Mouse (Mus musculus) common myeloid progenitor, adult 5-6 weeks (primary cell): ENCODE results near the gene Mlx. TPM values are rescaled to one million over a fixed set of nuclear protein-coding genes. Genes with fewer than 3 reads are reported as not detected.

Experiments used
- ATAC-seq: replicated peaks from 2 replicates; pipeline ENCODE4 v1.8.0; 2016; ENCODE audit warnings: low read depth, mild to moderate bottlenecking, moderate TSS enrichment, inconsistent platforms; ENCODE audit not compliant: poor library complexity, severe bottlenecking
- total RNA-seq: library from RNA; stranded (forward); fragments of 200-1000, 187-1606 nt; gene quantifications from 2 replicates; pipeline ENCODE4 v1.2.3, GENCODE M21; 2017

Gene Mlx
- total RNA-seq, 1 experiment from 2014 or later = 30.0 TPM

DNA sequence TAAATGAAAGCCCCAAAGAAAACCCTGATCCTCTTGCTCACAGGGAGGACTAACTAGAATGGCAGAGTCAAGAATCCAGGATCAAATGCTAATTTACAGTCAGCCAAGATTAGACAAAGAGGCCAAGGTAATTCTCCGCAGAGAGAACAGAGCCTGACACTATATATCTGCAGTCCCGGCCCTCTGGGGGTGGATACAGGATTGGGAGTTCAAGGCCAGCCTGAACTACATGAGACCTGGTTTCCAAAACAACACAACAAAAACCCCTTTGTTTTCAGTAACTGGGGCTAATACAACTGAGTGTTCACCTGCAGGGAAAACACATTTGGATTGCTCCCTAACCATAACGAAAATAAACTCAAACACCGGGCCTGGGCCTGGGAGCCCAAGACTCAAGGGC is 22.6 kb upstream of the Mlx start:
- ATAC-seq = no peak

DNA sequence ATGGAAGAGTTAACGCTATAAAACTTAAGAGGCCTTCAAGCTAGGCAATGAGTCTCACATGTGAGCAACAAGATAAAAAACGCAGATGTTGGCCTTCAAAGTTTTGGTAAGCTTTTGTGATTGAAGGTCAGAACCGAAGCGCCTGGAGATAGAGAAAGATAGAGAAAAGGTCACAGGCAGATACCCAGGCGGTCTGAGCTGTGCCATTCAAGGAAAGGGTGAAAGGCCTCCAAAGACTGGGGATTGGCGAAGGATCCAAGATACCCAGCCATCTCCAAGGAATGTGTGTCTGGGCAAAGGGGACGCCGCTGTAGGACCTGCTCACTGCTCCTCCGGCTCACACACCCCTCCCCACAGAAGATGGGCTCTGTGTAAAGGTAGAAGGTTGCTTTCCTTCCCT is 22.1 kb upstream of the Mlx start:
- no peak for ATAC-seq

DNA sequence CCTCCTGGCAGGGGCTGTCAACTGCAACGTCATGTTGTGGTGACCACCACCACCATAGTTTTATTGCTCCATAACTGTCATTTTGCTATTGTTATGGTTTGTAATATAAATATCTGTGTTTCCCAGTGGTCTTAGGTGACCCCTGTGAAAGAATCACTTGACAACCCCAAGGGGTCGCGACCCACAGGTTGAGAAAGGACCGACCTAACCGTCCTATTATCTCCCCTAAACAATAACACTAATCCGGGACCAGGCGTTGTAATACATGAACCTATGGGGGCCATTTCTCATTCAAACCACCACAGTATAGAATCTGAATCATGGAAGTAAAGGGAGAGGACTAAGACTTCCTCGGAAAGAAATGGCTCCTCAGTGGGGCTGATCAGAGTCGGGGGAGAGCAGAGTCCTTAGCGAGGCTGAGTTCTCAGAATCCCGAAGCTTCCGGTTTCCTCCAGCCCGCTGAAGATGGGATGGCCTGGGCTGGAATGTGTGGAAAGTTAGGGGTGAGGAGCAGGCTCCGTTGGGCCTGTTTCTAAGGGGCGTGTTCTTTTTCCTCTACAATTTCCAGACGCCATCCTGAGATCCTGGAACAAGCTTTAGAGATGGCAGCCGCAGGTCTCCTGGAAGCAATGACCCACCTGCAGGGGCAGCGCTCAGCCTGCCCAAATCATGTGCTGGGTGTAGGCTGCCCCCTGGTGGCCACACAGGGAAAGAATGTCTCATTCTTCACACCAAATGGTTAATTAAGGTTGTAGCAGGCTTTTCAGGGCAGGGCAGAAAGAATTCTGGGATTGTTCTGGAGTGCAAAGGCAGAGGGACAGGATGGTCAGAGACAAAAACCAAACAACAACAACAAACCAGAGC is 20.3 kb upstream of the Mlx start:
- no peak for ATAC-seq

DNA sequence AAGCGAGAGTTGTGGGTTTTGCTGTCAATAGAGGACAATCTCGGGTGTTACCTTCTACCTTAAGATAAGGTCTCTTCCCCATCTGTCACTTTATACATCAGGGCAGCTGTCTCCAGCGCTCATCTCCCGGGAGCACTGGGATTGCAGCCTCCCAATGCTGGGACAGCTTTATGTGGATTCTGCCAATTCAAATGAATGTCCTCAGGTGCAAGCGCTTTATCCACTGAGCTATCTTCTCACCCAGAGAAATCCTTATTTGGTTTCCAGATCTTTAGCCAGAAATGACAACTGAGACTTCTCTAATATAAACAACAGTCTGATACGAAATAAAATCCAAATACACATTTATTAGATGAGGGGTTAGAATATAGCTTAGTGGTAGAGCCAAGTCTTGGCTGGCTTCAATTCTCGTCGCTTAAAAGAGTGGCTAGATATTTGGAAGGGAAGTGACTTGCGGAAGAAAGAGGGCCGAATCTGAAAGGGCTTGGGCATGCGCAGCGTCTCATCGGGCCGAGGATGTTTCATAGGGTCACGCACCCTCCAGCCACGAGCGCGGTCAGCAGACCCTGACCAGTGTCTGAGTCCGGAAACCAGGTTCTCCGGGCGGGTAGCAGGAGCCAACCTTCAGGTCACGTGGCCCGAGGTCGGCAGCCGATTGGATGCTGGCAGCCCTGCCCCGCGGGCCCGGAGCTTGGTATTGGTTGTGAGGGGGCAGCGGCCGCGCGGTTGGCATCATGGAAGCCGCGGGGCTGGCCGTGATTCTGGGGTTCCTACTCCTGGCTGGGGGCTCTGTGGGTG is 17.5 kb upstream of the Mlx start, which contains the start of gene Naglu:
TSS of gene Naglu (plus strand) at position 622 of the 798 bp plus-strand sequence.
- ATAC-seq = peak; percentile 91

DNA sequence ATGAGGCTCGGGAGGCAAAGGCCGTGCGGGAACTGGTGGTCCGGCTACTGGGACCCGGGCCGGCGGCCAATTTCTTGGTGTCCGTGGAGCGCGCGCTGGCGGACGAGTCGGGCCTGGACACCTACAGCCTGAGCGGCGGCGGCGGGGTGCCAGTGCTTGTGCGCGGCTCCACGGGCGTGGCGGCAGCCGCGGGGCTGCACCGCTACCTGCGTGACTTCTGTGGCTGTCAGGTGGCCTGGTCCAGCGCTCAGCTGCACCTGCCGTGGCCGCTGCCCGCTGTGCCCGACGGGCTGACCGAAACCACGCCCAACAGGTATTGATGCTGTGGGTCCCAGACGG is 16.9 kb upstream of the Mlx start:
- ATAC-seq = no peak

DNA sequence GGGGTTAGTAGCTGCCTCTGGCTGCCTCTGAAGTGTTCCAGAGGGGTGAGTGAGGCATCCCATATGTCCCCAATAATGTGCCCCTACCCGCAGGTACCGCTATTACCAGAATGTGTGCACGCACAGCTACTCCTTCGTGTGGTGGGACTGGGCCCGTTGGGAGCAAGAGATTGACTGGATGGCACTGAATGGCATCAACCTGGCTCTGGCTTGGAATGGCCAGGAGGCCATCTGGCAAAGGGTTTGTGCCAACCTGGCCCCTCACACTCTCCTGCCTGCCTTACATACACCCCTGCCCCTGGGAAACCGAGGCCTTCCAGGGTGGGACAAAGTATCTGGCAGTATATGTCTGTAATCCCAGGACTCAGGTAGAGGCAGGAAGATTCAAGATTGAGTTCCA is 16.1 kb upstream of the Mlx start:
- no peak for ATAC-seq

DNA sequence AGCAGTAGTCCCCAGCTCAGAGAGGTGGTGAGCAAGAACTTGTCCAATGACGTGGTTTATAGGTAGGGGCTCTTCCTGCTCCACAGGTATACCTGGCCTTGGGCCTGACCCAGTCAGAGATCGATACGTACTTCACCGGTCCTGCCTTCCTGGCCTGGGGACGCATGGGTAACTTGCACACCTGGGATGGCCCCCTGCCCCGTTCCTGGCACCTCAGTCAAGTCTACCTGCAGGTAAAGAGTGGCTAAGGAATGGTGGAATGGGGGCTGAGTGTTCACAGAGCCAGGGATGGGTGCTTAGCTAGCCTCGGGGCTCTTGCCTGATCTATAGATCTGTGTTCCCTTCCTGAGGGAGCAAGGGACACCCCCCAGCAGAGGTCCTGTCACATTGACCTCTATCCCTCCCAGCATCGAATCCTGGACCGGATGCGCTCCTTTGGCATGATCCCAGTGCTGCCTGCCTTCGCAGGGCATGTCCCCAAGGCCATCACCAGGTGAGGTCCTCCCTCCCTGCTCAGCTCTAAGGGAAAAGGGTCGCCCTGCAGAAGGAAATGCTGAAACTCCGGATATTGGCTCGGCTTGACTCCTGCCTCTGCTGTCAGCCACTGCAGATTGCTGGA is 15.2 kb upstream of the Mlx start:
- no peak for ATAC-seq

DNA sequence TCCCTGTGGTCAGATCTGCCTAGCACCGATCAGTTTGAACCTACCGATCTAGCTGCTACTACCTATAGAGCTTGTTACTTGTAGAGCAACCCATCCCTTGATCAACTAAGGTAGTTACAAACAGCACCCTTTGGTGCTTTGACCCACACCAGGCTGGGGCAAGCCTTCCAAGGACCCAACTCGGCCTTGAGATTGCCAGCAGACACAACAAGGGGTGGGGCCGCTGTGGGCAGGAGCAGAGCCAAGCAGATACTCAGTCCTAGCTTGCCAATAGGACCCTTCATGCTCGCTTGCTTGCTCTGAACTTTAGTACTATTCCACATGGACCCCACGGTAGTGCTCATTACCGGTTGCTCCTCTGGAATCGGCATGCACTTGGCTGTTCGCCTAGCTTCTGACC is 9.0 kb upstream of the Mlx start, which contains the start of gene Hsd17b1:
TSS of gene Hsd17b1 (plus strand) at position 291 of the 400 bp plus-strand sequence.
- no peak for ATAC-seq

DNA sequence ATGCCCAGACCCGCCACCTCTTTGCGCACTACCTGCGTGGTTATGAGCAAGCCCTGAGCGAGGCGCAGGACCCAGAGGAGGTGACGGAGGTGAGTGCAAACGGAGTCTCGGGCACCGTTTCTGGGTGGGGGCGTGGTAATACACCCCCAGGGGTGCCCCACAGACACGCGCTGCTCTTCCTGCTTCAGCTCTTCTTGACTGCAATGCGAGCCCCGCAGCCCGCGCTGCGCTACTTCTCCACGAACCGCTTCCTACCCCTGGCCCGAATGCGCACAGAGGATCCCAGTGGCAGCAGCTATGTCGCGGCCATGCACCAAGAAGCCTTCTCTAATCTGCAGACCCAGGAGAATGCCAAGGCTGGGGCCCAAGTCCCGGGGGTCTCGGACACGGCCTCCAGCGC is 7.3 kb upstream of the Mlx start:
- ATAC-seq = peak; percentile 19; the same call in 1 of the 2 replicates

DNA sequence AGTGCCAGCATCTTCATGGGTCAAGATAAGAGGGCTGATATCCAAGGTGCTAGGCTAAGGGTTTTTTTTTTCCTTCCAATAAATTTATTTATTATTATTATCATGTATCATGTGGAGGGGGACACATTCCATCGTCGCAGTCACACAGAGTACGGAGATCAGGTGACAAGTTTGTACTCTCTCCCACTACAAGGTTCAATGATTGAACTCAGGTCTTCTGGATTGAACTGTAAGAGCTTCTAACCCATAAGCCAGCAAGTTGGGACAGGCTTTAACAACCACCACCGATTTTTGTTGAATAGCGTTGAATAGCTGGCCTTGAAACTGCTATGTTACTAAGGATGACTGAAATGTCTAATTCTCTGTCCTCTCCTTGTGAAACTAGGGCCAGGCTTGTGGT is 6.7 kb upstream of the Mlx start:
- ATAC-seq = no peak

DNA sequence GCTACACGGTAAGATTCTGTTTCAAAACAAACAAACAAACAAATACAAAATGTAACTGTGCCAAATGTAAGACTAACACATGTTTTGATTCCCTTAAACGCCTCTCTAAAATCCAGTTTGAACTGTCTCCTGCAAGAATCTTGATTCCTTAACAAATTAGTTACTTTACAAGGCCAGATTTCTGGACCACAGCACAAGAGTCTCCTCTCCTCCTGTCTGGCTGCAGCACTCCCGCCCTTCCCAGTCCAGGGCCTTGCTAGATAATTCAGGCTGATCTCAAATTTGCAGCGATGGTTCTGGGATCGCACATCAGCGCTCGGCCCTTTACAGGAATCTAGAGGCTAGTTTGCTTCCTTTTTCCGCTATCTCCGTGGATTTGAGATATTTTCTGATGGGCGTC is 5.4 kb upstream of the Mlx start:
- ATAC-seq = no peak

DNA sequence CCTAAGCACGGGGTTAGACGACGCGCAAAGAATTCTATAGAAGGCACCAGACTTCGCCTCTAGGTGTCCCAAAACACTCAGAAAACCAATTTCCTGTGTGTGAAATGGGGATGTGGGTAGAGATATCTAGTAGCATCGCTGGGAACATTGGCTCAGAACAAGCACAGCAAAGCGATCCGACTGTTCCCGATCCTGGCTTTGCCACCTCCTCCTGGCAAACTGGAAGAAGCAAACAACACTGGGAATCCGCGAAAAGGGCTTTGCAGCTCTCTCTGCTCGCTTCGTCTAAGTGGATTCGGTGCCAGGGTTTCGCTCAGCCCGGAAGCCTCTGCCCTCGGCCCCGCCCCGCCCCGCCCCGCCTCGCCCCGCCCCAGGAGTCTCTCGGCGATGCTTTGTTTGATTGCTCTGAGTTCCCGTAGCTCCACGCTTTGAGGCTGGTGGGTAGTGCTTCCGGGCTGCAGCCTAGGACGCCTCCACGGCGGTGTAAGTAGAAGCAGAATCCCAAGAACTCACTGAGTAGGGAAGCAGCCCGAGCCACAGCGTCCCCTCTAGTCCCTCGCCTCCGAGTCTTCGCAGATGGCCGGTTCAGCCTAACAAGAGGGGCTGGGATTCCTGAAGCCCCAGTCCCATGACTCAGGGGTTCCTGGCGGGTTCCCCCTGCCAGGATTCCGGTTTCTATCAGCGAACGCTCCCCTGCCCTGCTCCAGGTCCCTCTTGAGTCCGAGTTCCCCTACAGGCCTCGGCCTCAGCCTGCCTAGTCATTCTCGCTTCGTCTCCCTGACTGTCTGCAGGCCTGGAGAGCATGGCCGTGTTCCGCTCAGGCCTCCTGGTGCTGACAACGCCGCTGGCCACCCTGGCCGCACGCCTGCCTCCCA is 4.6 kb upstream of the Mlx start, which contains the start of gene Coasy:
TSS of gene Coasy (plus strand) at position 358 of the 875 bp plus-strand sequence.
- ATAC-seq = peak; percentile 61

DNA sequence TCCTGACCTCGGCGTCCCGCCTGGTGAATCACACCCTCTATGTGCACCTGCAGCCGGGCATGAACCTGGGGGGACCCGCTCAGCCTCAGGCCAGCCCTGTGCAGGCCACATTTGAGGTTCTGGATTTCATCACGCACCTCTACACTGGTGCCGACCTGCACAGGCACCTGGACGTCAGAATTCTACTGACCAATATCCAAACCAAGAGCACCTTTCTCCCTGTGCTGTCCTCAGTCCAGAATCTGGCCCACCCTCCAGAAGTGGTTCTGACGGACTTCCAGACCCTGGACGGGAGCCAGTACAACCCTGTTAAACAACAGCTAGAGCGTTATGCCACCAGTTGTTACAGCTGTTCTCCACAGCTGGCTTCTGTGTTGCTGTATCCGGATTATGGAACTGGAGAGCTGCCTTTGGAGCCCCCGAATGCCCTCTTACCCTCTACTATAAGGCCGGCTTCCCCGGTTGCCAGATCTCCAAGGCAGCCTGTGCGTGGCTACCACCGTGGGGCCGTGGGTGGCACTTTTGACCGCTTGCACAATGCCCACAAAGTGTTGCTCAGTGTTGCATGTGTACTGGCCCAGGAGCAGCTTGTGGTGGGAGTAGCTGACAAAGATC is 3.9 kb upstream of the Mlx start:
- no peak for ATAC-seq

DNA sequence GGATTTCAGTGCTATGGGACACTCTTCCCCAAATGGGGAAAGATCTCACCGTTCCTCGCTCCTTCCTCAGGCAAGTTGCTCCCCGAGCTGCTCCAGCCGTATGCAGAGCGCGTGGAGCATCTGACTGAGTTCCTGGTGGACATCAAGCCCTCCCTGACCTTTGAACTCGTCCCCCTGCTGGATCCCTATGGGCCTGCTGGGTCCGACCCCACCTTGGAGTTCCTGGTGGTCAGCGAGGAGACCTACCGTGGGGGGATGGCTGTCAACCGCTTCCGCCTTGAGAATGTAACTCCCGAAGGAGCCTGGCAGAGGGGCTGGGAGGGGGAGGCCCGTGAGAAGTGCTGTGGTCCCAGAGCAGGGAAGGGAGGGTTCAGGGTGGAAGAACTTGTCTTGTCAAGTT is 2.8 kb upstream of the Mlx start:
- ATAC-seq = no peak

DNA sequence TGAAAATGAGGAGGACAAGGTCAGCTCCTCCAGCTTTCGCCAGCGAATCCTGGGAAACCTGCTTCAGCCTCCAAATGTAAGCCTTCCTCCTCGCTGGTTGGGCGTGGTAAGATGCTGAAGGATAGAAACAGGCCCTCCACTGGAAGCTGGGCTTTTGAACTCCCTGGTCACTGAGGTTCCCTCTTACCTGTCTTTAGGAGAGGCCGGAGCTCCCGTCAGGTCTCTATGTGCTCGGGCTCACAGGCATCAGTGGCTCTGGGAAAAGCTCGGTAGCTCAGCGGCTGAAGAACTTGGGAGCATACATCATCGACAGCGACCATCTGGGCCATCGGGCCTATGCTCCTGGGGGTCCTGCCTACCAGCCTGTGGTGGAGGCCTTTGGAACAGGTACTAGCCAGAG is 2.3 kb upstream of the Mlx start:
- ATAC-seq = no peak

DNA sequence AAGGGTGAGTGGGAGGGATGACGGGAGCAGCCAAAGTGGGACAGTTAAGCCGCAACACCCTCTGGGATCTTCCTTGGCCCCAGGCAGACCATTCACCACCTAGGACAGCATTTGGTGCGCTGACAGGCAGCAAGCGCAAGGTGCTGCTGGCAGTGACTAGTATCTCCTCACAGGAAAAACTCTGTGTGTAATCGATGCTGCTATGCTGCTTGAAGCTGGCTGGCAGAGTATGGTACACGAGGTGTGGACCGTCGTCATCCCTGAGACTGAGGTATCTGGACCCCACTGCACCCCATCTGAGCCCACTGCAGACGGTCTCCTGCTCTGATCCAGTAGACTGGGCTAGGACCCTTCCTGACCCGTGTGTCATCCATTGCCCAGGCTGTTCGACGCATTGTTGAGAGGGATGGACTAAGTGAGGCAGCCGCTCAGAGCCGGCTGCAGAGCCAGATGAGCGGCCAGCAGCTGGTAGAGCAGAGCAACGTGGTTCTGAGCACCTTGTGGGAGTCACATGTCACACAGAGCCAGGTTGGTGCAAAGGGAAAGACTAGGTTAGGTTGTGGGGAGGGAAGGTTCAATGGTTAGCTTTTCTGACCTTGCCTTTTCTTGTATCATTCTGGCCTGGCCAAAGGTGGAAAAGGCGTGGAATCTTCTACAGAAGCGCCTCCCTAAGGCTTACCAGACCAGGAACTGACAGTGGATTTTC is 1.3 kb upstream of the Mlx start:
- no peak for ATAC-seq

DNA sequence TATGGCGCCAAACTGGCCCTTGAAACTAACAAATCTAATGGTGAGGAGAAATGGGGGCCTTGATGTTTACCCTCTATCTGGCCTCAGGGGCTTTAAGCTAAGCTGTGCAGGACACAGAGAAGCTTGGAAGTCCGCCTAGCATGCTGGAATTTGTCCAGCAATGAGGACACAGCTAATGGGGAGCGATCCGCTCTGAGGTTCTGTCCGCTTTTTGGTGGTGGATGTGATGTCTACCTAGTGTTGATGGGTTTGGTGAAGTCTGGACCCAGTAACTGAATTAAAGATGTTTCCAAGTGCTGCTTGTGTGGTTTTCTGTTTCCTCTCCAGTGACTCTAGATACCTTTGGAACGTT is 778 bp upstream of the Mlx start:
- no peak for ATAC-seq

DNA sequence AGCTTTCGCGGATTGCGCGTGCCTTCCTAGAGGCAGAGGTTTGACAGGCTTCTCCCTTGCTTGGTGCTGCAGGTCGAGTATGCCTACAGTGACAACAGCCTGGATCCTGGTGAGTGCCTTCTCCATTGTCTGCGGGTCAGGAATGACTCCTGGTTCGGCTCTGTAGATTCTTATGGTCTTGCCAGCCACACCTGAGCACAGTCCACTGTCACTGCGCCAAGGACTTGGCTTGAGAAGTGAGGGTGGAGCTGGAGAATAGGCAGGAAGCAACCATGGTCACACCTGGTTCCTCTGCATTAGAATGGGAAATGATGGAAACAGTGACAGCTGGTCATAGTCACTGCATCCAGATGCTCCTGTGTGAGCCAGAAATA is 592 bp downstream of the Mlx start:
- ATAC-seq = no peak

DNA sequence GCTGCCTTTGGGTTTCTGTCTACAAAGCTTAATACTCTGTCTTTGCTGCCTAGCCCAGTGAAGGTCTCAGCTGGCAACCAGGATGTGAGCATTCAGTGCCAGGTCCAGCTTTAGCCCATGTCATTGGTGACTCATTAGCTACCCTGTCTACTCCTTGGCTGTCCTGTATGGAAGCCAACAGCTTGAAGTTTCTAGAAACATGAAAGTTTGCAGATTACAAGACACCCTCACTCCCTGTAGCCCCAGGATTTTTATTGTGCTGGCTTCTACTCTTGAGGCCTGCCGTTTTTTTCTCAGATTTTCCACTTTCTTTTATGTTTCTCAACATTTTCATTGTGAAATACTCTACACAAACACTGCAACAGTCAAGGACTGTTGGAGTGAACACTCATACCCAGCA is 2.9 kb downstream of the Mlx start:
- ATAC-seq = no peak
